Mouse (Mus musculus) layer of hippocampus, adult 8-10 months (tissue): ENCODE data around the gene Olfr1065. TPM values are rescaled to one million over a fixed set of nuclear protein-coding genes. Genes with fewer than 3 reads are reported as not detected.
"Not testable (repeated sequence)": the region's sequence is repeated elsewhere in the genome, so short reads cannot be mapped to it uniquely, and the experiment has no call there.

ENCODE experiments used
- DNase-seq, 2 experiments: peaks; one replicate each; pipeline ENCODE4 v3.0.0; 2022; ENCODE audit warnings: low spot score in 2 of 2
- total RNA-seq, 4 experiments: library from RNA; stranded (reverse); gene quantifications; 2 replicates each; pipeline ENCODE4 v1.2.4; 2022

Gene Olfr1065
- total RNA-seq: not detected

DNA sequence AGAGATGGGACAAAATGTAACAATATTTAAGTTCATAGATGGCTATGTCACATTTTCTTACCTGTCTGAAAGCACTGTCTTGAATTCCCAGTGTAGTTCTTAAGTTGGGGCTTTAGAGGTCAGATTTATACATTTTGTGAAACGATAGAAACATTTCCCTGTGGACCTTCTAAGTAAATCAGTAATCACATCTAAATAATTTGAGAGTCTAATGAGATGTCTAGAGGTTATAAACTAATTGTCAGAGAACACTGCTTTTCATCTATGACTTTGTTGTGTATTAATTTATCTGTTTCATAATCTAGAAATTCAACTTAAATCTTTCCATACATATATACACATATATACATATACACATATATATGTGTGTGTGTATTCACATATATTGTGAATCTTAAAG is at the start of gene Olfr1065:
TSS of gene Olfr1065 (minus strand) at position 101 of the 400 bp plus-strand sequence.
- DNase-seq: not testable (repeated sequence)

DNA sequence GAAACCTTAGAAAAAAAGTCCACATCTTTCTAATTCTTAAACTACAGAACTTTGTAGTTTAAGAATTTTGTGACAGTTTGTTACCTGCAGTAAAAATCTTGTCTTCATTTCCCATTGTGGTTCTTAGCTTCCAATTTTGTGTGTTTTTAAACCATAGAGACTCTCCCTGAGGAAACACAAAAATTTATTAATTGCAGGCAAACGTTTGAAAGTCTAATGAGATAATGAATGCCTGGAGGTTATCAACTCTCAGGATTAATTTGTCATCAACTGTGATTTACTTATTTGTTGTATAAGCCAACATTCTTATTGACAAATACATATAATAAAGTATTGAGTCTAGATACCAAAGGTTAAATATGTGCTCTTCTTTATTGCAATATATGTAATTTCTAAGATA is 36.9 kb upstream of the Olfr1065 start, which contains the start of gene Olfr228:
TSS of gene Olfr228 (minus strand) at position 101 of the 400 bp plus-strand sequence.
- no peak for DNase-seq

DNA sequence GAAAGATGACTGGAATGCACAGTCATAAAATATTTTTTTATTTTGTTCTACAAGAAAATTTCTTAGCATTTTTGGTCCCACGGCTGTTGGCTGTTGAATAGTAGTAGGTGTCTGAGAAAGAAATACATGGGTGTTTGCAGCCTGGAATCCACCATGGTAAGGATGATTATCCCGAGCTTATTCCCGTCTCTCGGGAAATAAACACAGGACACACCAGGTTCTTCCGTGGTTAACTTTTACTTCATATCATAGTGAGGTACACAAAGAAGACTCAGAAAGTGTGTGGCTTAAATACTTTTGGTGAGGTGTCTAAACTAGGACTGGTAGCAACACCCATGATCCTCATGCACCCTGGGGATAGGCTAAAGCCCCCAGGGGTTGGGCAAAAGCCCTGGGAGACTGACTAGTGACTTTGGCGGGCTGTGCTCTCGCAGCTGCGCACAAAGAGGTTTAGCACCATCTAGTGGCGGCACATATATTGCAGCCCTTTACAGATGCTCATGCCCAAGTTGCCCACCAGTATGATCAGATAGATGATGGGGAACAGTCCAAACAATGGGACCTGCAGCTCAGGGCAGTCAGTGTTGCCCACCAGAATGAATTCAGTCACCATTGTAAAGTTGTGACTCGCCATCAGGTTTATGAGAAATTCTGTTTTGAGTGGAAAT is 14.2 kb upstream of the Olfr1065 start:
- peak; percentile 13 to 59 for DNase-seq

DNA sequence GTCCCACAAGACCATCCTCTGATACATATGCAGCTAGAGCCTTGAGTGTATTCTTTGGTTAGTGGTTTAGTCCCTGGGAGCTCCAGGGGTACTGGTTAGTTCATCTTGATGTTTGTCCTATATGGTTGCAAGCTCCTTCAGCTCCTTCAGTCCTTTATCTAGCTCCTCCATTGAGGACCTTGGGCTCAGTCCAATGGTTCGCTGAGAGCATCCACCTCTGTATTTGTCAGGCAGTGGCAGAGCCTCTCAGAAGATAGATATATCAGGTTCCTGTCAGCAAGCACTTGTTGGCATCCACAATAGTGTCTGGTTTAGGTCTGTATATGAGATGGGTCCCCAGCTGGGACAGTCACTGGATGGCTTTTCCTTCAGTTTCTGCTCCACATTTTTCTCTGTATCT is 10.0 kb upstream of the Olfr1065 start:
- DNase-seq: no peak

DNA sequence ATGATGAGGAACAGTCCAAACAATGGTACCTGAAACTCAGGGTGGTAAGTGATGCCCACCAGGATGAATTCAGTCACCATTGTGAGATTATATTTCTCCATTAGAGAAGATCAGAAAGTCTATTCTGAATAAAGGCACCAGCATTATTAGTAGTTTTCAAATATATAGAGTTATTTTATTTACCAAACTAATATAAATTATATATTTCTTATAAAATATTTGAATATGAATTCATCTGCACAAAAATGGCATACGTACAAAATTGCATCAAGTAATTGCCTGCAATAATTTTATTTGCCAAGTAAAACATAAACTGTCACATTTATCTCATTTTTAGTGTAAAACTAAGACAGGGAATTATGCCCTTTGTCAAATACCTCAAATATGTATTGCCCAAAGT is 5.8 kb upstream of the Olfr1065 start, which contains the start of gene Olfr1066:
TSS of gene Olfr1066 (minus strand) at position 101 of the 400 bp plus-strand sequence.
- DNase-seq: no peak

DNA sequence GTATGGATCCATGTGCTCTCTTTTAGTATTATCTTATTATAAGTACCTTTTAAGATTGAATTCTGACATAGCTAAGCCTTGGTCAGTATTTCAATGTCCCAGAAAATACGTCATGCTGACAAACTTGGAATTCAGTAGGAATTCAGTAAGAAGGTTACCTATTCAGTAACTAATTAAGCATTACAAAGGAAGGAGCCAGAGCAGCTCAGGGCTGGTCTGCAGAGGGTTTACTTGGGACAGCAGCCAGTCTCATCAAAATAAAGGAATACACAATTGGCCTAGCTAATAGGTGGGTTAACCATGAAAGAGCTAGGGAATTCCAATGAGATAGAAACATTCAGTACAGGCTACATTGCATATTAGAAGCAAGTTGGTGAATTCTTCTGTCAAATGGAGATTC is 8.3 kb downstream of the Olfr1065 start:
- not testable (repeated sequence) for DNase-seq

DNA sequence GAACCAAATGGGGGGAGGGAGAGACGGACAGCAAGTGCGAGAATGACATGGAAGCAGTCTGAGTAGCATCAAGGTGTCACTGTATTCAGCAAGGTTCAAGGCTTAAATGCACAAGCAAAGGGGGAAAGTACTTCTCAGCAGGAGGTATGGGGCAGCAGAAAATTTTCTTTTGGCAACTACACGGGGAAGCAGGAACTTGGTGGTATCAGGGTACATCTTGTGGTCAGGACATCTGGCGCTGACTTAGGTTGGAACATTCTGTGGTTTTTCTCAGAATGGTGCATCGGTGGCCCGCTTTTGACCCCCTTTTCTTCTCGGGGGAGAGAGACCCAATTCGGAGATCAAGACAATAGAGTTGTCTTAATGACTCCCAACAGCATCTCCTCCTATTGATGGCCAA is 21.9 kb downstream of the Olfr1065 start:
- not testable (repeated sequence) for DNase-seq

DNA sequence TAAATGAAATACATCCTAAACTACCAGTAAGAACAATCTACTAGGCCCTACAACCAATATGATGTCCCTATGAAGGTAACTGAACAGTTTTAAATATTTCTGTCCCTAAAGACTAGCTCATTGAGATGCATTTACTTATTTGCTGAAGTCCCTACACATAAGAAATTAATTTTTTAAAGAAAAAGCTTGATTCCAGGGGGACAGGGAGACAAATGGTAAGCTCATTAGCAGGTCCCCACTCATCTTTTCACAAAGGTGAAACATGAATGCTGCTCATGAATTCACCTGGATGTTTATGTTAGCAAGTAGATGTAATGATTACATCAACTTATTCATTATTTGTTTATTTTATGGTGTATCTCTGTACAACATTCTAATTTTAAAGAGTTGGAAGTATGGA is 23.7 kb downstream of the Olfr1065 start, which contains the start of gene Olfr1062:
TSS of gene Olfr1062 (minus strand) at position 101 of the 400 bp plus-strand sequence.
- not testable (repeated sequence) for DNase-seq

DNA sequence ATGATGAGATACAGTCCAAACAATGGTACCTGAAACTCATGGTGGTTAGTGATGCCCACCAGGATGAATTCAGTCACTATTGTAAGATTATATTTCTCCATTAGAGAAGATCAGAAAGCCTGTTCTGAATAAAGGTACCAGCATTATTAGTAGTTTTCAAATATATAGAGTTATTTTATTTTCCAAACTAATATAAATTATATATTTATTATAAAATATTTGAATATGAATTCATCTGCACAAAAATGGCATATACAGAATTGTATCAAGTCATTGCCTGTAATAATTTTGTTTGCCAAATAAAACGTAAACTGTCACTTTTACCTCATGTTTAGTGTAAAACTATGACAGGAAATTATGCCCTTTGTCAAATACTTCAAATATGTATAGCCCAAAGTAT is 36.4 kb downstream of the Olfr1065 start, which contains the start of gene Olfr1061:
TSS of gene Olfr1061 (minus strand) at position 101 of the 400 bp plus-strand sequence.
- no peak for DNase-seq

DNA sequence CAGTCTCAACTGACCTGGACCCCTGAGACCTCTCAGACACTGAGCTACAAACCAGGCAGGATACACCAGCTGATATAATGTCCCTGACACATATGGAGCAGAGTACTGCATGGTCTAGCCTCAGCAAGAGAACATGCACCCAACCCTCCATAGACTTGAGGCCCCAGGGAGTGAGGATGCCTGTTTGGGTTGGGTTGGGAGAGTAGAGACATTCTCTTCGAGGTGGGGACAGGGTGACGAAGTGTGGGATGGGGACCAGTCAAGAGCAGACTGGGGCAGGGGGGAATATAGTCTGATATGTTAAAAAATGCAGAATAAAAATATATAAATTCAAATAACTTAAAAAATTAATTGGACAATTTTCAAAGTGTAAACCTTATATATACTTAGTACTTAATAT is 55.3 kb downstream of the Olfr1065 start:
- DNase-seq: no peak

Other genes starting within 250 kb of the Olfr1065 start
- not detected for gene Olfr1045, start 247.6 kb downstream of the Olfr1065 start, total RNA-seq
- not detected for gene Olfr1046, start 231.3 kb downstream of the Olfr1065 start, total RNA-seq
- gene Olfr1047, start 219.2 kb downstream of the Olfr1065 start, total RNA-seq: not detected
- not detected for gene Olfr1048, start 210.3 kb downstream of the Olfr1065 start, total RNA-seq
- gene Olfr1049, start 192.3 kb downstream of the Olfr1065 start, total RNA-seq: not detected
- gene Olfr1051, start 171.5 kb downstream of the Olfr1065 start, total RNA-seq: not detected
- gene Olfr1052, start 158.1 kb downstream of the Olfr1065 start, total RNA-seq: not detected
- not detected for gene Olfr1053, start 135.3 kb downstream of the Olfr1065 start, total RNA-seq
- gene Olfr1054, start 115.2 kb downstream of the Olfr1065 start, total RNA-seq: not detected
- not detected for gene Olfr1055, start 100.3 kb downstream of the Olfr1065 start, total RNA-seq
- not detected for gene Olfr1056, start 88.1 kb downstream of the Olfr1065 start, total RNA-seq
- gene Olfr1057, start 72.2 kb downstream of the Olfr1065 start, total RNA-seq: not detected
- not detected for gene Olfr1058, start 62.0 kb downstream of the Olfr1065 start, total RNA-seq
- gene Olfr1061, start 36.5 kb downstream of the Olfr1065 start, total RNA-seq: not detected
- gene Olfr1062, start 23.8 kb downstream of the Olfr1065 start, total RNA-seq: not detected
- gene Olfr1066, start 5.7 kb upstream of the Olfr1065 start, total RNA-seq: not detected
- not detected for gene Olfr228, start 36.8 kb upstream of the Olfr1065 start, total RNA-seq
- gene Olfr1076, start 57.9 kb upstream of the Olfr1065 start, total RNA-seq: not detected
- not detected for gene Olfr1079, start 91.9 kb upstream of the Olfr1065 start, total RNA-seq
- gene Olfr1080, start 107.6 kb upstream of the Olfr1065 start, total RNA-seq: not detected
- gene Olfr1082, start 148.4 kb upstream of the Olfr1065 start, total RNA-seq: not detected
- not detected for gene Olfr1084, start 189.1 kb upstream of the Olfr1065 start, total RNA-seq
- gene Olfr1085, start 211.4 kb upstream of the Olfr1065 start, total RNA-seq: not detected
- not detected for gene Olfr1086, start 229.5 kb upstream of the Olfr1065 start, total RNA-seq
- gene Olfr1087, start 247.8 kb upstream of the Olfr1065 start, total RNA-seq: not detected